Mouse (Mus musculus): ENCODE data around the gene Med4. TPM values are rescaled to one million over a fixed set of nuclear protein-coding genes. Genes with fewer than 3 reads are reported as not detected.

Gene Med4
- total RNA-seq (2021): 10 to 100 TPM; 31.7 to 35.4 TPM
- long read RNA-seq, experiment 1, transcript Med4-201 (7 exons, 1,328 nt): major isoform, 14 of 17 reads
- long read RNA-seq, experiment 1, partial matches to known transcripts: 2 of 17 reads
- long read RNA-seq, experiment 1, other reads (novel, unspliced or antisense): 1 of 17 reads
- long read RNA-seq, experiment 2, transcript Med4-201 (7 exons, 1,328 nt): major isoform, 20 of 22 reads
- long read RNA-seq, experiment 2, partial matches to known transcripts: 1 of 22 reads
- long read RNA-seq, experiment 2, other reads (novel, unspliced or antisense): 1 of 22 reads

DNA sequence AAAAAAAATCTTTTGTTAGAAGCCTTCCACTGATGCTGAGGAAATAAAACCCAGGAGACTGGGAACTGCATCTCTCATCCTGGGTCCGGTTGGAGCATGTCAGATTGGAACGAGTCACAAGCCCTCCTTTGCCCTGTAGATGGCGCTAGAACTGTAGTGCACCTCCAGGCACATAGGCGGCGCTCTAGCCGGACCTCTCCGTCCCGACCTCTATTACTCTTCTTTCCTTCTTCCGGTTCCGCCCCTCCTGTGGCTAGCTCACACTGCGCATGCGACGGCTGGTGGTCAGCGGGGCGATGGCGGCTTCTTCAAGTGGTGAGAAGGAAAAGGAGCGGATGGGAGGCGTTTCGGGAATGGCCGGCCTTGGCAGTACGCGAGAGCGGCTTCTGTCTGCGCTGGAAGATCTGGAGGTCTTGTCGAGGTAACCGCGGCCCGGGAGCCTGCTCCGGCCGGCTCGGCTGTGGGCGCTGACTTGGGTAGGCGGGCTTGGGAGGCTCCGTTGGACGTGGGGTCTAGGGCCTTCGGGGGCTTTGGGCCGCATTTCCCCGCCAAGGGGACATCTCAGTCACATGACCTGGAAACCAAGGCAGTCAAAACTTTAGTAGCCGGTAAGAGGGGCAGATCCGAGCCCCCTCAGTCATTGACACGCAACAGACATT, at the start of gene Med4:
Med4 (plus strand) TSS at position 261 of the 659 bp plus-strand sequence.
- peak; percentile 100 for TF ChIP-seq CTCF (conservative IDR thresholded peaks at IDR 0.05)
- Histone ChIP-seq H3K4me3 (peak within 1 kb of the TSS; percentile 84), H3K27ac (peak within 1 kb of the TSS; percentile 73)
- DNase-seq (ENCODE audit: low spot score in 2 of 2): peak; percentile 95 to 99

DNA sequence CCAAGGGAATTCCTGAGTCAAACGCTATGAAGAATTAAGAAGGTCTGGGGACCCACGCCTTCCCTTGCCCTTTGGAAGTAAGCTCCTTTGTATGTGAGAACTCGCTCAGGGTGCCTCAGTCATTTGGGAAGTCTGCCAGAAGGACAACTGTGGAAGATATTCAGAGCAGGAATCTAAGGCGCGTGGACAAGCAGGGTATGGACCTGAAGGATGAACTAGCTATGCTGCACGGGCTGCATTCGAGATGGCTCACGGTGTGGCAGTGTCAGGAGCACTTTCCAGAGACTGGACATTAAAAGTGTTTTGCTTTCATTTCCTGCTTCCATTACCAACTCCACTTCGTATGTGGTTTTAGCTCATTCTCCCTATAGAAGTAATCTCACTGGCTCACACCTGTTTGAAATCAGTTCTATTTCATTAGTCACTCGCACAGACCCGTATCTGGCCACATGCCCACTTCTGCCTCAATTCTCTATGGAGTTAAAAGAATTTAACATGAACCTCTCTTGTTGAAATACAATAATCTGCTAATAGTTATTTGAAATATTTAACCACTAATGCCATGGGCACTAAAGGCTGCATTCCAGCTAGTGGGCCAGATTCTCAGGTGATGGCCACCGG, 49.2 kb upstream of the Med4 start:
- DNase-seq (ENCODE audit: low spot score in 2 of 2): no peak
- no peak for TF ChIP-seq CTCF (conservative IDR thresholded peaks at IDR 0.05)
- no peak overlapping the region for H3K4me3 ChIP-seq
- H3K27ac ChIP-seq: no peak overlapping the region

DNA sequence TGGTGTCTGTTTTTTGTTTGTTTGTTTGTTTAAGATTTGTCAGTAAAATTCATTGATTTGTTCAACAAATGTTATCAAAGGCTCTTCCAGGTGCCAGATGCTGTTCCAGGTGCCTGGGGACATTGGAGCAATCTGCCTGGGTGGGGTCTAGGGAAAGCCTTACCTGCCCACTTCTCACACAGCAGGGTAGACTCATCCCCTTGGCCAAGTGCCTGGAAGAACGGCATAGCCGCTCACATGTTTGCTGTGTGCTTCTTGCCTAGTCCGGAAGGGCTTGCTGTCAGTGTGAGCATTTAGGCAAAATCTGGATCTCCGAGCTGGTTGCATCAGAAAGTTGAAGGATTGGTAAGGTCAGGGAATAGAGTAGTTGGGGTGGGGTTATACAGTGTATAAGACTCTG, 47.6 kb upstream of the Med4 start:
- H3K4me3 ChIP-seq: no peak overlapping the region
- no peak for DNase-seq (ENCODE audit: low spot score in 2 of 2)
- no peak overlapping the region for H3K27ac ChIP-seq
- no peak for TF ChIP-seq CTCF (conservative IDR thresholded peaks at IDR 0.05)

DNA sequence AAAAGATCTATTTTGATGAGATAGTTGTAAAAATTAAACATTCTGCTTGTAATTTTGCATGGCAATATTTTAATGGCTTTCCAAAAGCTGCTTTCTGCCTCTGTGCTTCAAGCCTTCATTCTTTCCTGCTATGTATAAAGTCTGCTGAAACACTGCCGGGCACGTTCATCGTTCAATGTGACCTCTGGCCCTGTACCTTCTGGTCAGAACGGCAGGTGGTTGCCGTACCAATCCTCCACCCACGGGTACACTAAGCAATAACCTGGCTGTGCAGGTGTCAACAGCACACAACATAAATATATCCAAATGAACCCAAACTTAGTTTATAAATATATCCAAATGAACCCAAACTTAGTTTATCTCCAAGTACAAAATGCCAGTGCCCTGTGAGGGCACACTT, 42.1 kb upstream of the Med4 start:
- Histone ChIP-seq H3K27ac (no peak overlapping the region), H3K4me3 (no peak overlapping the region)
- DNase-seq (ENCODE audit: low spot score in 2 of 2): no peak
- no peak for TF ChIP-seq CTCF (conservative IDR thresholded peaks at IDR 0.05)

DNA sequence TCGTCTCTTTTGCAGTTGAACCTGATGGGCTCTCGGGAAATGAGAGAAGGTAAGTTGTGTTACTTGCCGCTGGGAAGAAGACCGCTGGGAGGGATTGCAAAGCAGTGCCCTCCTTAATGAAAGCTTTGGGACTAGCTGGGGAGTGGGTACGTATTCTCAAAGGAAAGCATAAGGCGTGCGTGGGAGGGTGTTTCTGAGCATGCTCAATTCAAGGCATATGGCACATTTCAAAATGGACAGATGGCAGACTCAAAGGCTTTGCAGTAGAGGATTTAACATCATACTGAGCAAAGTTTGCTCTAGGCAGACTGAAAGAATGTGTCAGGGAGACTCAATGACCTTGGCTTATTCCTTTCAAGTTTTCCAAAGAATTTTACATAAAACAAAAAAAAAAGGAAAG, 40.3 kb upstream of the Med4 start:
- Histone ChIP-seq H3K4me3 (no peak overlapping the region), H3K27ac (peak overlapping the region; percentile 84)
- no peak for TF ChIP-seq CTCF (conservative IDR thresholded peaks at IDR 0.05)
- peak; percentile 85 to 89 for DNase-seq (ENCODE audit: low spot score in 2 of 2)

DNA sequence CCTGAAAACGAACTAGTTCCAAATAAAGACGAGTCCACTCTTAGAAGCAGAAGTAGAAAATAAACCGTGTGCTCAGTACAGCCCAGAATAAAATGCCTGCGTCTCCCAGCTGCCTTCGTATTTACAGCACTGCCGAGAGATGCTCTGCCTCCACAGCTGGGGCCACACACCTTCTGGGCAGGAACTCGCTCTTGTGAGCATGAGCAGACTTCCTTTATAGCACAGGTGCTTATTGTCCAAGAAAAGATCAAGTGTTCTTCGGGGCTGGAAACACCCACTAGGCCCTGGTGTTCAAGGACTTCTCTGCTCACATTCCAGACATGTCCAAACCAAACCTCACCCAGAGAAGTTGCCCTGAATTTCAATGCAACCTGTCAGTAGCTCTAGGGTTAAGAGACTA, 39.2 kb upstream of the Med4 start:
- no peak for DNase-seq (ENCODE audit: low spot score in 2 of 2)
- no peak for TF ChIP-seq CTCF (conservative IDR thresholded peaks at IDR 0.05)
- Histone ChIP-seq H3K27ac (peak overlapping the region; percentile 67; the same call in 1 of the 2 replicates), H3K4me3 (no peak overlapping the region)

DNA sequence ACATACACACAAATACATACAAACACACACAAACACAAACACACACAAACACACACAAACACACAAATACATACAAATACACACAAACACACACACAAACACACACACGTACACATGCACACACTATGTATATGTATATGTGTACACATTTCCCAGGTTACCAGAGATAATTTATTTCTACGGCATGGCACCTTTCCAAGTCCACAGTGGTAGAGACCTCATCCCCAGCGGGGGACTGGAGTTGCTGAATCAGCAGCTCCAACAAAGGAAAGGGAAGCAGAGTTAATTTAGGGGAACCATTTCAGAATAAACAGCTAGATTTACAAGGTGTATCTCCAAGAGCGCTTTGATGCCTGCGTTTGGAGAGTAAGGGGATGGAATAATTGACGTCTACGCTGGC, 37.6 kb upstream of the Med4 start:
- Histone ChIP-seq H3K27ac (no peak overlapping the region), H3K4me3 (no peak overlapping the region)
- no peak for TF ChIP-seq CTCF (conservative IDR thresholded peaks at IDR 0.05)
- DNase-seq (ENCODE audit: low spot score in 2 of 2): no peak

DNA sequence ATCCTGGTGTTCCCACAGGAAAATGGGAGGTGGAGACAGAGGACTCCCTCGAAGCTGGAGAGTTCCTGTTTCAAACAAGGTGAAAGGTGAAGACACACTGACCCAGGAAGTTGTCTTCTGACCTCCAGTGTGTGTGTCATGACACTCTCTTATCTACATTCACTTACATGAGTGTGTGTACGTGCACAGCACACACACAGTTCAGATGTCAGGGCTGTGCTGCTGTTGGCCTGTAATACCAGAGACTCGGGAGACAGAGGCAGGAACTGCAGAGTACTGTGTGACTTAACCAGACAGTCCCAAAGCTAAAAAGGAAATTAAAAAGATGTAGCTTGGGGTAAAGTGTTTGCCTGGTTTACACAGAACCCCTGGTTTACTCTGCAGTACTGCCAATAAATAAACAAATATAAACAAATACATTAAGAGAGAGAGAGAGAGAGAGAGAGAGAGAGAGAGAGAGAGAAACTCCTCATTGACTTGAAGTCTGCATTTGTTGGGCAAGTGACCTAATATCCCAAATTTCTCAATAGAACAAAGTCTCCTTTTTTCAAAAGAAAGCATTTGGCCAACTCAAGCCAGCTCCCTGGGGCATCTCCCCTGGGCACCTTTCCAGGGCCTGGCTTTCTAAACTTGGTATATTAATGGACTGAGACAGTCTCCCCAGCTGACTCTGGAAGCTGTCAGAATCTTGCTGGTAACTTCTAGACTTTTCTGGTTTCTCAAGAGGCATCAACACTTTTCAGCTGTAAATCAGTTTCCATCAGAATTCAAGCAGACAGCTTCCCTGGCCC, 36.0 kb upstream of the Med4 start:
- Histone ChIP-seq H3K4me3 (no peak overlapping the region), H3K27ac (peak overlapping the region; percentile 73)
- peak; percentile 38 to 49 for DNase-seq (ENCODE audit: low spot score in 2 of 2)
- TF ChIP-seq CTCF (conservative IDR thresholded peaks at IDR 0.05): no peak

DNA sequence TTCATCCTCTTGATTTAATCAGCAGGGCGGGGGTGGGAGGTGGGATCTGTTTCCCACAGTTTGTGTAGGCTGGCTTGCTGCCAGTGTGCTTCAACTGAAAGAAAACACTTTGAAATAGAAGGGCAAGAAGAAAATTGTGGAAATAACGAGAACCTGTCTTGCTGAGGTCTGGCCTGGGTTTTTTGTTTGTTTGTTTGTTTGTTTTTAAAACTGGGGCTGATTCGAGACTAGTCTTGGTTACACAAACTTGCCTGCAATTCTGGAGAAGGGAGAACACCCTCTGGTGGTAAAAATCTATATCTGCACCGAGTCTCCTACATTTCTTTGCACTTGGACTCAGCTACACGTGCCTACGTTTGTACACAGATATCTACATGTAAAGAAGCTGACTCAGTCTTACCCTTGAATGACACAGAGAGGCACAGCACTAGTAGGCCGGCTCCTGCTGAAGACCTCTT, 35.2 kb upstream of the Med4 start:
- Histone ChIP-seq H3K4me3 (no peak overlapping the region), H3K27ac (peak overlapping the region; percentile 73)
- TF ChIP-seq CTCF (conservative IDR thresholded peaks at IDR 0.05): peak; percentile 84
- DNase-seq (ENCODE audit: low spot score in 2 of 2): peak; percentile 50 to 53

DNA sequence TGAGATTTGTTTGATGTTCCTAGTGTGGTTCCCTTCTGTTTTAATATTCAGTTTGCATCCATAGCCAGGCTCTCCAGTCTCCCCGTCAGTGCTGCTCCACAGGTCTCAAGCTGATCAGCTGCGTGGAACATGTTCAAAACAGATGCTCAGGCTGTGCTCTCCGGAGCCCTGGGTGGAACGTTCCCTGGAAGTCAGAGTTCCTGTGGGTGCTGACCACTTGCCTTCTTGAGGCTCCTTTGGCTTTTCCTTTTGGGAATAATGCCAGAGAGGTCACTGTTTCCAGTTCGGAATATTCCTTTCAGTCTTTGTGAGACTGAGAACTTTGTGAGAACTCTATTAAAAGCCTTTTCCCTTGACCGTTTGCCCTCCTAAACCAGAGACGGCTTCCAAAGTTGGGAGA, 34.3 kb upstream of the Med4 start:
- no peak overlapping the region for H3K4me3 ChIP-seq
- no peak for TF ChIP-seq CTCF (conservative IDR thresholded peaks at IDR 0.05)
- no peak for DNase-seq (ENCODE audit: low spot score in 2 of 2)
- peak overlapping the region; percentile 73 for H3K27ac ChIP-seq

DNA sequence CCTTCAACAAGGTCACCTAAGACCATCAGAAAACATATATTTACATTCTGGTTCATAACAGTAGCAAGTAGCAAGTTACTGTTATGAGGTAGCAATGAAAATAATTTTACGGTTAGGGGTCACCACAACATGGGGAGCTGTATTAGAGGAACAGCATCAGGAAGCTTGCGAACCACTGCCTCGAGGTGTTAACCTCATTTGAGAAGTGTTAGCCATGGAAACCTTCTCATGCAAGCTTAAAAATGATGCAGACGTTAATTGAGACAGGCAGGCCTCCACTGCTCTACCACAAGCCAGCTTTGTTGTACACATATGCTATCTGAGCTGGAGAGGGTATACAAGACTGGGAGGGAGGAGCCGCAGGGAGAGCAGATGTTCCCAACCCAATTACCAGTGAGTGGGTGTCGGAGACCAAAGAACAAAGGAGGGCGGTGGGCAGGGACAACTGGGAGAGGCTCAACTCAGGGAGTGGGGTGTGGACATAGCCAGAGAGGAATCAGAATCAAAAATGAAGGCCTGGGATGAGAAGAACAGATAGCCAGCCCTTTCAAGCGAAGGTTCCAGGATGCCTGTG, 33.4 kb upstream of the Med4 start:
- no peak overlapping the region for H3K4me3 ChIP-seq
- peak overlapping the region; percentile 73 for H3K27ac ChIP-seq
- no peak for TF ChIP-seq CTCF (conservative IDR thresholded peaks at IDR 0.05)
- peak in 1 of 2 experiments; percentile 23 for DNase-seq (ENCODE audit: low spot score in 2 of 2)

DNA sequence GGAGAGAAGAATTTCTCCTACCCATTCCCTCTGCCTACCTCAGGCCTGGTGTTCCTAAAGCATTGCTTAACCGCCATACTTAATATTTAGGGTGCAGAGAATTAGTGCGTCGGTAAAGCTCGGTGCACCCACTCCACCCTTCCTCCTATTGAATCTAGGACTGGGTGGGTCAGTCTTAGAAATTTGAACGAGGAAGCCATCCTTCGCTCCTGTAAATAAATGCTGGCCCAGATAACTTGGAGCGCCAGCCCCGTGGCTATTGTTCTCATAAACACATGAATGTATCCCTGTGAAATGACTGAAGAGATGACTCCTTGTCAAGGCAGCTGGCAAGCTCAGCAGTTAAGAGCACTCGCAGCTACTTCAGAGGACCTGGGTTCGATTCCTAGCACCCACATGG, 32.7 kb upstream of the Med4 start:
- Histone ChIP-seq H3K4me3 (no peak overlapping the region), H3K27ac (peak overlapping the region; percentile 73; the same call in 1 of the 2 replicates)
- no peak for TF ChIP-seq CTCF (conservative IDR thresholded peaks at IDR 0.05)
- no peak for DNase-seq (ENCODE audit: low spot score in 2 of 2)
